Mouse (Mus musculus) G1E (cell line): ENCODE data around the gene Mxd4.

Experiments used
- CTCF ChIP-seq: IDR thresholded peaks from 2 replicates; pipeline ENCODE4 v1.5.1; 2012; ENCODE audit warnings: low read depth, low read length, inconsistent platforms, mixed read lengths
- GATA1 ChIP-seq: IDR thresholded peaks from 2 replicates; pipeline ENCODE4 v1.6.1; 2012; ENCODE audit warnings: borderline replicate concordance, low read length, inconsistent platforms, mixed read lengths
- TAL1 ChIP-seq: conservative IDR thresholded peaks from 2 replicates; pipeline ENCODE4 v1.6.1; 2012; ENCODE audit warnings: low read depth, low read length, inconsistent platforms, mixed read lengths

DNA sequence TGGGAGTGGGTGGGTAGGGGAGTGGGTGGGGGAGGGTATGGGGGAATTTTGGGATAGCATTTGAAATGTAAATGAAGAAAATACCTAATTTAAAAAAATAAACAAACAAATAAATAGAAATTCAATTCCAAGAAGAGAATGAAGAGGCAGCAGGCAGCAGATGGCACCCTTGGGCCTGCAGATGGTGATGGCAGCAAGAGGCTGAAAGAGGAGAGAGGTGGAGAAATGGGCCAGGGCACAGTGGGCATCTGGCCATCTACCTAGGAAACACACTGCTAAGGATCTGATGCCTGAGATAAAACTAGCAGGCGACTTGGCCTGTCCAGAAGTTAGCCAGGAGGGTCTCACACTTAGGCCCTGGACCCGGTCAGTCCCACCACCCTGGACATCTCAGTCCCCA lies 17.4 kb upstream of the Mxd4 start:
- no peak for TF ChIP-seq CTCF
- TF ChIP-seq GATA1 = no peak
- TF ChIP-seq TAL1 = no peak
